Mouse (Mus musculus): ENCODE results near the gene Itga9. TPM values are rescaled to one million over a fixed set of nuclear protein-coding genes. Genes with fewer than 3 reads are reported as not detected.

The Itga9 gene
- polyA plus RNA-seq, 1 experiment = not detected

DNA sequence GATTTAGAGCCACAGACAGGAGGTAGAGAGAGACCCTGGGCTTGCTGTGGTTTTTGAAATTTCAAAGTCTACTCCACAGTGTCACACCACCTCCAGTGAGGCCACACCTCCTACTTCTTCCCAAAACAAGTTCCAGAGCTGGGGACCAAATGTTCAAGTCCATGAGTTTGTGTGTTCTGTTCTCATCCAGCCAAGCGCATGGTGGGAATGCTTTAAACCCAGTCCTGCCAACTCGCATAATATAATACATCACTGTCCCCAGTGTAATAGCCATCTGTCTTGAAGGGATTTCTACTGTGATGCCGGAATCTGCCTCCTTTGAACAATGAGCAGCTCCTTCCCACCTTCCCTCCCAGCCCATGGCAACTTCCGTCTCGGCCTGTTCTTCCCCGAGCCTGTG, 37.2 kb upstream of the Itga9 start:
- peaks cover 25% of the 10 kb centered on the region for H3K36me3 ChIP-seq (ENCODE audit: control insufficient read depth, insufficient read depth)
- H3K4me3 ChIP-seq (ENCODE audit: insufficient read depth, poor library complexity, severe bottlenecking) = no peak overlapping the region
- no peak overlapping the region for H3ac ChIP-seq (ENCODE audit: control insufficient read depth, insufficient read length, low read depth)
- H3K79me3 ChIP-seq (ENCODE audit: low read depth) = no peaks in the 10 kb centered on the region
- no peaks in the 10 kb centered on the region for H3K79me2 ChIP-seq (ENCODE audit: control insufficient read depth, insufficient read depth)
- no peaks in the 10 kb centered on the region for H3K27me3 ChIP-seq (ENCODE audit: control insufficient read depth, insufficient read depth, insufficient read length)
- no peak for TF ChIP-seq MYOG (IDR thresholded peaks at IDR 0.05; ENCODE audit: control insufficient read depth, extremely low read depth, insufficient read length)
- no peak for TF ChIP-seq MAX (IDR thresholded peaks at IDR 0.05)
- no peak for TF ChIP-seq CTCF (IDR thresholded peaks at IDR 0.05; ENCODE audit: control insufficient read depth, insufficient read depth, insufficient read length)
- no peak for TF ChIP-seq USF1 (IDR thresholded peaks at IDR 0.05; ENCODE audit: low read depth)
- TF ChIP-seq MYOD1 (IDR thresholded peaks at IDR 0.05; ENCODE audit: control insufficient read depth, insufficient read length, low read depth) = no peak
- TF ChIP-seq CEBPB (IDR thresholded peaks at IDR 0.05; ENCODE audit: low read depth) = no peak
- no peak for TF ChIP-seq FOSL1 (IDR thresholded peaks at IDR 0.05; ENCODE audit: insufficient read depth, low read length, poor library complexity, severe bottlenecking)

DNA sequence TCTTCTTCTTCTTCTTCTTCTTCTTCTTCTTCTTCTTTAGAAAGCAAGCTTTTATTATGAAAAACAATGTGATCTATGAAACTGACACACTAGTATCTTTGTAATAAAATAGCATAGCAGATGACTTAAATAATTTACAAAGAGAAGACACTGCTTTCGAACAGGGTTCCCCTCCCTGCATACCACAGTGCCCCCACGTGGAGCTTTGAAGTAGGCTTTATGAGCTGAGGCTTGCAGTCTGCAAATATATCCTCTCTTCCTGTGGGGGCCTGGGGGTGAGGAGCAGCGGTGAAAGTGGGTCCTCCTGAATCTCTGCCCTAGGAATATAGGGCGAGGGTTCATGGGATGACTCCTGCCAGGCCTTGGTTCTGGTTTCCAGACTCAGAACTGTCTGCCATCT, 35.6 kb upstream of the Itga9 start:
- H3K79me2 ChIP-seq (ENCODE audit: control insufficient read depth, insufficient read depth) = no peaks in the 10 kb centered on the region

DNA sequence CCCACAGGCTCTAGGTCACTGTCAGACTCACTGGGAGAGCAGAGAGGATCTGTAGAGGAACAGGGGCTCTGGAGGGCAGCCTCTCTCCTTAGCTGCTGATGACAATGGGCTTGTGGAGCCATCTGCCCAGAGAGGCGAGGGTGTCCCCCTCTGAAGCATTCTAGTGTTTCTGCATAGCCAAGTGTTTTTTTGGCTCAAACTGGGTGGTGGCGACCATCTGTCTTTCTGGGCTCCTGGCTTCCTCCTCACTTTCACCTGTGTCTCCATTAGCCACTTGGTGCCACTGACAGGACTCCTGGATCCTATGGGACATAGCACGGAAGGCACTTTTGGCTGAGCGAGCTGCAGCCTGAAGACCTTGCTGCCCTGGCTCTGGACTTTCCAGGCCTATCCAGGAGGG, 34.8 kb upstream of the Itga9 start:
- TF ChIP-seq CTCF (IDR thresholded peaks at IDR 0.05; ENCODE audit: control insufficient read depth, insufficient read depth, insufficient read length) (no peak), MYOD1 (IDR thresholded peaks at IDR 0.05; ENCODE audit: control insufficient read depth, insufficient read length, low read depth) (no peak), FOSL1 (IDR thresholded peaks at IDR 0.05; ENCODE audit: insufficient read depth, low read length, poor library complexity, severe bottlenecking) (no peak), CEBPB (IDR thresholded peaks at IDR 0.05; ENCODE audit: low read depth) (no peak), USF1 (IDR thresholded peaks at IDR 0.05; ENCODE audit: low read depth) (no peak), MYOG (IDR thresholded peaks at IDR 0.05; ENCODE audit: control insufficient read depth, extremely low read depth, insufficient read length) (no peak), MAX (IDR thresholded peaks at IDR 0.05) (no peak)
- Histone ChIP-seq H3K27me3 (ENCODE audit: control insufficient read depth, insufficient read depth, insufficient read length) (no peaks in the 10 kb centered on the region), H3K36me3 (ENCODE audit: control insufficient read depth, insufficient read depth) (peaks cover 24% of the 10 kb centered on the region), H3K79me3 (ENCODE audit: low read depth) (no peaks in the 10 kb centered on the region), H3ac (ENCODE audit: control insufficient read depth, insufficient read length, low read depth) (no peak overlapping the region), H3K4me3 (ENCODE audit: insufficient read depth, poor library complexity, severe bottlenecking) (no peak overlapping the region), H3K79me2 (ENCODE audit: control insufficient read depth, insufficient read depth) (no peaks in the 10 kb centered on the region)

More for the DNA sequence above, 35.6 kb upstream of the Itga9 start:
- H3K4me3 ChIP-seq (ENCODE audit: insufficient read depth, poor library complexity, severe bottlenecking) = no peak overlapping the region
- no peak overlapping the region for H3ac ChIP-seq (ENCODE audit: control insufficient read depth, insufficient read length, low read depth)
- H3K79me3 ChIP-seq (ENCODE audit: low read depth) = no peaks in the 10 kb centered on the region
- no peaks in the 10 kb centered on the region for H3K27me3 ChIP-seq (ENCODE audit: control insufficient read depth, insufficient read depth, insufficient read length)
- TF ChIP-seq CEBPB (IDR thresholded peaks at IDR 0.05; ENCODE audit: low read depth) = no peak
- TF ChIP-seq CTCF (IDR thresholded peaks at IDR 0.05; ENCODE audit: control insufficient read depth, insufficient read depth, insufficient read length) = no peak
- TF ChIP-seq MAX (IDR thresholded peaks at IDR 0.05) = no peak
- TF ChIP-seq FOSL1 (IDR thresholded peaks at IDR 0.05; ENCODE audit: insufficient read depth, low read length, poor library complexity, severe bottlenecking) = no peak
- no peak for TF ChIP-seq USF1 (IDR thresholded peaks at IDR 0.05; ENCODE audit: low read depth)
- no peak for TF ChIP-seq MYOG (IDR thresholded peaks at IDR 0.05; ENCODE audit: control insufficient read depth, extremely low read depth, insufficient read length)
- no peak for TF ChIP-seq MYOD1 (IDR thresholded peaks at IDR 0.05; ENCODE audit: control insufficient read depth, insufficient read length, low read depth)
- H3K36me3 ChIP-seq (ENCODE audit: control insufficient read depth, insufficient read depth) = peaks cover 32% of the 10 kb centered on the region

DNA sequence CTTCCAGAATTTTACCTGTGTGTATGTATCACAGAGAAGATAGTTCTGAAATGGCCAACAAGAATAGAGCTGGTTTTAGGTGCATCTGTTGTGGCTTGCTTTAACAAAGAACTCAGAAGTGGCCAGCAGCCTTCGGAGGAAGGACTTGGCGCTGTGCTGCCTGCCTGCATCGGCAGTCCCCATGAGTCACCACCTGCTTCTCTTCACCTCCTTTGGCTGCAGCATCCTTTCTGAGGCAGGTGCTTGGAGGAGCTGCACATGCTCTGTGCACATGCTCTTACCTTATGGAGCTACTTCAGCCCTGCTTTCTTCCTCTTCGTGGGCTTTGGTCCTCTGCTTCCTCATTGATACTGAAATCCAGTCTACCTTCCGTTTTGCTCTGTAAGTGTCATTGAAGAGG, 31.6 kb upstream of the Itga9 start:
- no peaks in the 10 kb centered on the region for H3K79me3 ChIP-seq (ENCODE audit: low read depth)
- no peak overlapping the region for H3K4me3 ChIP-seq (ENCODE audit: insufficient read depth, poor library complexity, severe bottlenecking)
- peaks cover 28% of the 10 kb centered on the region for H3K36me3 ChIP-seq (ENCODE audit: control insufficient read depth, insufficient read depth)
- H3ac ChIP-seq (ENCODE audit: control insufficient read depth, insufficient read length, low read depth) = no peak overlapping the region
- H3K27me3 ChIP-seq (ENCODE audit: control insufficient read depth, insufficient read depth, insufficient read length) = no peaks in the 10 kb centered on the region
- H3K79me2 ChIP-seq (ENCODE audit: control insufficient read depth, insufficient read depth) = no peaks in the 10 kb centered on the region
- TF ChIP-seq MAX (IDR thresholded peaks at IDR 0.05) (no peak), FOSL1 (IDR thresholded peaks at IDR 0.05; ENCODE audit: insufficient read depth, low read length, poor library complexity, severe bottlenecking) (no peak), CEBPB (IDR thresholded peaks at IDR 0.05; ENCODE audit: low read depth) (no peak), CTCF (IDR thresholded peaks at IDR 0.05; ENCODE audit: control insufficient read depth, insufficient read depth, insufficient read length) (no peak), MYOD1 (IDR thresholded peaks at IDR 0.05; ENCODE audit: control insufficient read depth, insufficient read length, low read depth) (no peak), USF1 (IDR thresholded peaks at IDR 0.05; ENCODE audit: low read depth) (no peak), MYOG (IDR thresholded peaks at IDR 0.05; ENCODE audit: control insufficient read depth, extremely low read depth, insufficient read length) (no peak)

DNA sequence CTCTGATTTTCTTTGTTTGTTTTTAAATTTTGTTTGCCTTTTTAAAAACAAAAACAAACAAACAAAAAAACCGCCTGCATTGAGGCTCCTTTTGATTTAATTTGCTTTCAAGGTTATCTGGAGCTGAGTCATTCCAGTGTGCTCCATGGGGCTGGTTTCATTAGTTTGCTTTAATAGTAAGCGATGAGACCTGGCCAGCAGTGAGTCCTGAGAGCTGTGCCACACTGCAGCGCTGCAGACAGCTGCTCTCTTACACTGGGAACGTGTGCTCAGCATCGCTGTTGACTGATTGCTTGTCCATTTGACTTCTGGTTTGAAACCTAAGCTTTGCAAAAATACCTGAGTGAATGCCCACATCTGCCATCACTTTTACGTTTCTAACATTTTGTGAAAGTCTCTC, 26.1 kb upstream of the Itga9 start:
- Histone ChIP-seq H3K36me3 (ENCODE audit: control insufficient read depth, insufficient read depth) (peaks cover 15% of the 10 kb centered on the region), H3ac (ENCODE audit: control insufficient read depth, insufficient read length, low read depth) (no peak overlapping the region), H3K79me3 (ENCODE audit: low read depth) (no peaks in the 10 kb centered on the region), H3K79me2 (ENCODE audit: control insufficient read depth, insufficient read depth) (no peaks in the 10 kb centered on the region), H3K4me3 (ENCODE audit: insufficient read depth, poor library complexity, severe bottlenecking) (no peak overlapping the region), H3K27me3 (ENCODE audit: control insufficient read depth, insufficient read depth, insufficient read length) (no peaks in the 10 kb centered on the region)
- TF ChIP-seq MYOD1 (IDR thresholded peaks at IDR 0.05; ENCODE audit: control insufficient read depth, insufficient read length, low read depth) = no peak

DNA sequence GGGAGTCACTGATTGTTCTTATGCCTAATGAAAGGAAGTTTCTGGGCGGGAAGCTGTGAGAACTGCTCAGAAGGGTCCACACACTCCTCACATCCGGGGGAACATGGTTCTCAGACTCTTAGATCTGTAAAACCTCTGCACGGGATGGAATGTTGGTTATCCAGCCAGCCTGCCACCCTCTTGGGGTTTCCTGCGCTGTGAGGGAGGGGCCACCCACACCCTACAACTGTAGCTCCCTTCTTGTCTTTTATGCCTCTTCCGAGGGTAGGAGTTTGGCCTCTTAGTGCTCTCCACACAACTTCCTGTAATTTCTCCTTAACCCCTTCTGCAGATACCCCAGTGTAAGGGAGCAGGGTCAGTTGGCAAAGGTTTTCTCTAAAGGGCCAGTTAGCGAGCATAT, 23.7 kb upstream of the Itga9 start:
- TF ChIP-seq FOSL1 (IDR thresholded peaks at IDR 0.05; ENCODE audit: insufficient read depth, low read length, poor library complexity, severe bottlenecking) (no peak), MAX (IDR thresholded peaks at IDR 0.05) (no peak), MYOG (IDR thresholded peaks at IDR 0.05; ENCODE audit: control insufficient read depth, extremely low read depth, insufficient read length) (no peak), MYOD1 (IDR thresholded peaks at IDR 0.05; ENCODE audit: control insufficient read depth, insufficient read length, low read depth) (no peak), CEBPB (IDR thresholded peaks at IDR 0.05; ENCODE audit: low read depth) (no peak), CTCF (IDR thresholded peaks at IDR 0.05; ENCODE audit: control insufficient read depth, insufficient read depth, insufficient read length) (no peak), USF1 (IDR thresholded peaks at IDR 0.05; ENCODE audit: low read depth) (no peak)
- no peak overlapping the region for H3K4me3 ChIP-seq (ENCODE audit: insufficient read depth, poor library complexity, severe bottlenecking)
- peaks cover 12% of the 10 kb centered on the region for H3K36me3 ChIP-seq (ENCODE audit: control insufficient read depth, insufficient read depth)
- H3K27me3 ChIP-seq (ENCODE audit: control insufficient read depth, insufficient read depth, insufficient read length) = no peaks in the 10 kb centered on the region
- H3K79me3 ChIP-seq (ENCODE audit: low read depth) = no peaks in the 10 kb centered on the region
- no peaks in the 10 kb centered on the region for H3K79me2 ChIP-seq (ENCODE audit: control insufficient read depth, insufficient read depth)
- H3ac ChIP-seq (ENCODE audit: control insufficient read depth, insufficient read length, low read depth) = no peak overlapping the region
